Mouse (Mus musculus) hindbrain, embryonic 16.5 days (tissue): ENCODE measurements around the gene Pde4c. TPM values are rescaled to one million over a fixed set of nuclear protein-coding genes. Genes with fewer than 3 reads are reported as not detected.

Experiments used
- ATAC-seq: fragments of 200-750 bp; cut with Nextera tagmentation; 2 replicates; pipeline ENCODE4 v1.8.0; 2017; ENCODE audit warnings: moderate TSS enrichment, moderate library complexity
- H3K27ac ChIP-seq: fragments of 300-500 bp; sonication (generic); 2 replicates; pipeline ENCODE4 v1.5.1; 2014; ENCODE audit warnings: low read depth, mild to moderate bottlenecking, control low read depth, low read length, moderate library complexity
- H3K27me3 ChIP-seq: fragments of 300-500 bp; sonication (generic); replicated peaks from 2 replicates; pipeline ENCODE4 v1.6.1; 2014; ENCODE audit warnings: low read length; ENCODE audit not compliant: control insufficient read depth, insufficient read depth
- H3K36me3 ChIP-seq: fragments of 300-500 bp; sonication (generic); 2 replicates; pipeline ENCODE4 v1.6.1; 2014; ENCODE audit warnings: mild to moderate bottlenecking, low read length, moderate library complexity, mixed read lengths; ENCODE audit not compliant: control insufficient read depth, insufficient read depth
- H3K4me1 ChIP-seq: fragments of 300-500 bp; sonication (generic); 2 replicates; pipeline ENCODE4 v1.6.1; 2014; ENCODE audit warnings: low read depth, low read length; ENCODE audit not compliant: control insufficient read depth, insufficient read depth
- H3K4me2 ChIP-seq: fragments of 300-500 bp; sonication (generic); 2 replicates; pipeline ENCODE4 v1.6.1; 2014; ENCODE audit warnings: mild to moderate bottlenecking, low read length, control low read depth, moderate library complexity
- H3K4me3 ChIP-seq: fragments of 300-500 bp; sonication (generic); 2 replicates; pipeline ENCODE4 v1.5.1; 2014; ENCODE audit warnings: mild to moderate bottlenecking, low read length, control low read depth, moderate library complexity
- H3K9ac ChIP-seq: fragments of 300-500 bp; sonication (generic); 2 replicates; pipeline ENCODE4 v1.6.1; 2014; ENCODE audit warnings: low read depth, mild to moderate bottlenecking, control low read depth, low read length, moderate library complexity
- H3K9me3 ChIP-seq: fragments of 300-500 bp; sonication (generic); 2 replicates; pipeline ENCODE4 v1.6.1; 2014; ENCODE audit warnings: mild to moderate bottlenecking, low read length, moderate library complexity; ENCODE audit not compliant: control insufficient read depth
- WGBS: fragments of 180-500 bp; shearing (Covaris S2); extraction: QIAGEN DNeasy Blood & Tissue Kit; methylation state at CpG from one replicate; pipeline ENCODE4 v1.1.7; 2014; 5-methylcytosine and 5-hydroxymethylcytosine counted together
- polyA plus RNA-seq: library from polyadenylated mRNA; unstranded; fragments of >200 nt; fragmentation: Nextera tagmentation; extraction: Ambion mirVana; gene quantifications from 2 replicates; pipeline ENCODE4 v1.2.1, GENCODE M21; 2015

Pde4c gene
- polyA plus RNA-seq, 1 experiment from 2014 or later = 0.19 TPM

DNA sequence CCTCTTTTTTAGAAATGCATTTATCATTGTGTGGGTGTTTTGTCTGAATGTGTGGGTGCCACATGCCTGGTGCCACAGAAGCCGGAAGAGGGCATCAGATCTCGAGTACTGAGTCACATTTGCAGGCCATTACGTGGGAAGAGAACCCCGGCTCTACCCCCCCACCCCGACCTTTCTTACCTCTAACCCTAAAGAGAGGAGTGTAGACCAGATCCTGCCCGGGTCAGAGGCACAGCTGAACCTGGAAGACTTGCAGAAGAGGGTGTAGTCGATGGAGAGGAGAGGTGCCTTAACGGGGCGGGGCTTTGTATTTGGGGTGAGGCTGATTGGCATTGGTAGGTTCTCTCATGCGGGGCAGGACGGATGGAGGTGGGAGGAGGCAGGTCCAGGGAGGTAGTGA, 21.3 kb downstream of the Pde4c start:
- Histone ChIP-seq H3K27ac (no peak overlapping the region), H3K4me1 (peaks cover 13% of the 10 kb centered on the region), H3K4me3 (no peak overlapping the region; the same call in 1 of the 2 replicates), H3K9ac (no peak overlapping the region), H3K4me2 (no peak overlapping the region; the same call in 1 of the 2 replicates), H3K27me3 (peaks cover 37% of the 10 kb centered on the region), H3K36me3 (no peaks in the 10 kb centered on the region), H3K9me3 (no peaks in the 10 kb centered on the region)
- ATAC-seq = no peak
- 55% methylated on average over 11 of the region's 11 CpGs for WGBS

DNA sequence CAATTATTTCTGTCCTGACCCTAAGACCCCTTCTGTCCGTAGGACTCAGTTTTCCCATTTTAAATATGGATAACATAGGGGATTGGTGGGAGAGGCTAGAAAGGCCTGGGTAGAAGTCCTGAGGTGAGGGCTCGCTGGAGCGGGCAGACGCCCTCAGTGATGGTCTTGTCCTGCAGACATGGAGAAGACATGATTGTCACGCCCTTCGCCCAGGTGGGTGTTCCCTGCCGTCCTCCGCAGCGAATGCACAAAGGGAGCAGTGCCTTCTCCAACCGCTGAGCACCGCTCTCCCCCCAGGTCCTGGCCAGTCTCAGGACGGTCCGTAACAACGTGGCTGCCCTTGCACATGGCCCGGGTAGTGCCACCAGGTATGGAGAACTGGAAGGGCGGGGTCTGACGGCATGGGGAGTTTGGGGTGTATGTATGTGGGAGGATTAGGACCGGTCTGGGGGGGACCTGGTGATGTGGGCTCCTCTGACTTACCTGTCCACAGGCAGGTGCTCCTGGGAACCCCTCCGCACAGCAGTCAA, 22.2 kb downstream of the Pde4c start:
- no peak overlapping the region for H3K9ac ChIP-seq
- H3K4me1 ChIP-seq = peaks cover 13% of the 10 kb centered on the region
- no peaks in the 10 kb centered on the region for H3K9me3 ChIP-seq
- no peak overlapping the region for H3K4me2 ChIP-seq
- ATAC-seq = no peak
- no peak overlapping the region for H3K27ac ChIP-seq
- no peaks in the 10 kb centered on the region for H3K36me3 ChIP-seq
- H3K4me3 ChIP-seq = no peak overlapping the region
- 61% methylated on average over 17 of the region's 19 CpGs for WGBS
- H3K27me3 ChIP-seq = peaks cover 38% of the 10 kb centered on the region

DNA sequence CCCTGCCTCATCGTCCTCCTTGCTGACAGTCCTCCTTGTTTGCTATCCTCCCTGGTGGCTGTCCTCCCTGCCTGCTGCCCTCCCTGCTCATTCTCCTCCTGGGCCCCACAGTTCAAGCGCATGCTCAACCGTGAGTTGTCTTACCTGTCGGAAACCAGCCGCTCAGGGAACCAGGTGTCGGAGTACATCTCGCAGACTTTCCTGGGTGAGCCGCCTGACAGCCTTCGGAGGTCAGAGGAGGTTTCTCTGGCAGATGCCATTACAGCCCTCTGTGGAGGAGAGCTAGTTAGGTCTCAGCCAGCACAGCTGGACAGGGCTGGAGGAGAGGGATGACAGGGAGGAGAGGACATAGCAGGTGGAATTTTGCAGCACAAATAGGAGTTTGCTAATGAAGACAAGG, 23.2 kb downstream of the Pde4c start:
- 74% methylated on average over 9 of the region's 9 CpGs for WGBS
- ATAC-seq = no peak
- no peak overlapping the region for H3K9ac ChIP-seq

DNA sequence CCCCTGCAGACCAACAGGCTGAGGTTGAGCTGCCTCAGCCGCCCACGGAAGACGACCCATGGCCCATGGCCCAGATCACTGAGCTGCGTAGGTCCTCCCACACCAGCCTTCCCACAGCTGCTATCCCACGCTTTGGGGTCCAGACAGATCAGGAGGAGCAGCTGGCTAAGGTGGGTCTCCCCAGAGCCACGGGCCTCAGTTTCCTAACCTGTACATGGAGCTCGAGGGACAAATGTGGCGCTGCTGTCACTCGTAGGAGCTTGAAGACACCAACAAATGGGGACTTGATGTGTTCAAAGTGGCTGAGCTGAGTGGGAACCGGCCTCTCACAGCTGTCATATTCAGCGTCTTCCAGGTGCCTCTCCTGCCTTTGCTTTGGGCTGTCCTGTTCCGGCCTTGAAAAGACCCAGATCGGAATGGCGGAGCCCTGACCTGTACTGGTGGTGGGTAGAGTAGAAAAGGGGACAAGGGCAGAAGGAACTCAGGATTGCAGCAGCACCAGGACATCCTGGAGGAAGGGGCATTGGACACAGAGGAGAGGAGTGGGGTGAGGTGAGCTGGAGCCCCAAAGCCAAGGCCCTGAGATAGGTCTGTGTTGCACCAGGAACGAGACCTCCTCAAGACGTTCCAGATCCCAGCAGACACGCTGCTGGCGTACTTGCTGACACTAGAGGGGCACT, 23.8 kb downstream of the Pde4c start:
- Histone ChIP-seq H3K36me3 (no peaks in the 10 kb centered on the region), H3K4me3 (no peak overlapping the region), H3K27me3 (peaks cover 32% of the 10 kb centered on the region), H3K9me3 (no peaks in the 10 kb centered on the region), H3K9ac (no peak overlapping the region), H3K27ac (no peak overlapping the region), H3K4me1 (peaks cover 13% of the 10 kb centered on the region), H3K4me2 (no peak overlapping the region)
- ATAC-seq = no peak
- 84% methylated on average over 18 of the region's 18 CpGs for WGBS

More for the DNA sequence above, 23.2 kb downstream of the Pde4c start:
- H3K27me3 ChIP-seq = peaks cover 38% of the 10 kb centered on the region
- no peaks in the 10 kb centered on the region for H3K9me3 ChIP-seq
- H3K27ac ChIP-seq = no peak overlapping the region
- H3K4me2 ChIP-seq = no peak overlapping the region
- no peaks in the 10 kb centered on the region for H3K36me3 ChIP-seq
- H3K4me3 ChIP-seq = no peak overlapping the region
- peaks cover 13% of the 10 kb centered on the region for H3K4me1 ChIP-seq

DNA sequence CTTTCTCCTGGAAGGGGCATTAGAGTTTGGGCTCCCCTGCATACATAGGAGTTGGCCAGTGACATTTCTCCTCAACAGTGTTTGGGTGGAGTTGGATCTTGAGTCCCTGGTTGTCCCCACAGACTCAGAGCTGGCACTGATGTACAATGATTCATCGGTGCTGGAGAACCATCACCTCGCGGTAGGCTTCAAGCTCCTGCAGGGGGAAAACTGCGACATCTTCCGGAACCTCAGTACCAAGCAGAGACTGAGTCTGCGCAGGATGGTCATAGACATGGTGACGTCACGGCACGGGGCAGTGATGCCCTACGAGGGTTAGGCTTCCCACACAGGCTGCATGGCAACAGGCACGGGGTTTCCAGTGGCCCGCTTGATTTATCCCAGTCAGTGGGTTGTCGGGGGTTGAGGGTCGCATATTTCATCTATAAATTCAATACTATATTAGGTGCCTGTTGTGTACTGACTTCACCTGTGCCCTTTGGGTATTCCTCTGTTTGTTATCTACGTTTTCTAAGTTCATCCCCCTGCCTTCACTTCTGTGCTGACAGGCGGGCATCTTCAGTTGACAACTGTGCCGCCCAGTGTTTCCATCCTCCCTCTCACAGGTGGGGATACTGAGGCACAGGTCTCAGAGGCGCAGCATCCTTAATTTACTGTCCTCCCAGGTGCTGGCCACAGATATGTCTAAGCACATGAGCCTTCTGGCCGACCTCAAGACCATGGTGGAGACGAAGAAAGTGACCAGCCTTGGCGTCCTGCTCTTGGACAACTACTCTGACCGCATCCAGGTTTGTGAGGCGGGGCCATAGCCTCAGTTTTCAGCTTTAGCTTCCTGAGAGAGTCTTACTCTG, 25.0 kb downstream of the Pde4c start:
- H3K4me3 ChIP-seq = no peak overlapping the region
- H3K9ac ChIP-seq = no peak overlapping the region
- peaks cover 22% of the 10 kb centered on the region for H3K27me3 ChIP-seq
- H3K4me1 ChIP-seq = peaks cover 8% of the 10 kb centered on the region
- H3K9me3 ChIP-seq = no peaks in the 10 kb centered on the region
- WGBS = 87% methylated on average over 23 of the region's 23 CpGs
- H3K4me2 ChIP-seq = no peak overlapping the region
- no peak for ATAC-seq
- H3K27ac ChIP-seq = no peak overlapping the region
- H3K36me3 ChIP-seq = no peaks in the 10 kb centered on the region

DNA sequence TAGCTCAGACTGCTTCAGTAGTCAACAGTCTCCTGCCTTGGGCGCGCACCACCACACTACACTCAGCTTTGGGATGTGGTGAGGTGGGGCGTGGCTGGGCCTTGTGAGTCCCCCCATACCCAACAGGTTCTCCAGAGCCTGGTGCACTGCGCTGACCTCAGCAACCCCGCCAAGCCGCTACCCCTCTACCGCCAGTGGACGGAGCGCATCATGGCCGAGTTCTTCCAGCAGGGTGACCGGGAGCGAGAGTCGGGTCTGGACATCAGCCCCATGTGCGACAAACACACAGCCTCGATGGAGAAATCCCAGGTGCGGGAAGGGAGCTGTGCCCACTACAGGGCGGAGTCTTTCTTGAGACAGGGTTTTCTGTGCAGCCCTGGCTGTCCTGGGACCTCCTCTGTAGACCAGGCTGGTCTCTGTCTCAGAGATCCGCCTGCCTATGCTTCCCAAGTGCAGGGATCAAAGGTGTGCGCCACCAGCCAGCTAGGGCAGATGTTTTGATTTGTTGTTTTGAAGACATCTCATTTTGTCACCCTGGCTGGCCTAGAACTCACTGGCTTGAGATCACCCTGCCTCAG, 25.7 kb downstream of the Pde4c start:
- ATAC-seq = no peak
- no peak overlapping the region for H3K4me3 ChIP-seq
- no peaks in the 10 kb centered on the region for H3K36me3 ChIP-seq
- 85% methylated on average over 19 of the region's 19 CpGs for WGBS
- H3K4me2 ChIP-seq = no peak overlapping the region
- H3K27me3 ChIP-seq = peaks cover 15% of the 10 kb centered on the region
- H3K27ac ChIP-seq = no peak overlapping the region
- H3K9ac ChIP-seq = no peak overlapping the region
- H3K9me3 ChIP-seq = no peaks in the 10 kb centered on the region
- peaks cover 2% of the 10 kb centered on the region for H3K4me1 ChIP-seq

DNA sequence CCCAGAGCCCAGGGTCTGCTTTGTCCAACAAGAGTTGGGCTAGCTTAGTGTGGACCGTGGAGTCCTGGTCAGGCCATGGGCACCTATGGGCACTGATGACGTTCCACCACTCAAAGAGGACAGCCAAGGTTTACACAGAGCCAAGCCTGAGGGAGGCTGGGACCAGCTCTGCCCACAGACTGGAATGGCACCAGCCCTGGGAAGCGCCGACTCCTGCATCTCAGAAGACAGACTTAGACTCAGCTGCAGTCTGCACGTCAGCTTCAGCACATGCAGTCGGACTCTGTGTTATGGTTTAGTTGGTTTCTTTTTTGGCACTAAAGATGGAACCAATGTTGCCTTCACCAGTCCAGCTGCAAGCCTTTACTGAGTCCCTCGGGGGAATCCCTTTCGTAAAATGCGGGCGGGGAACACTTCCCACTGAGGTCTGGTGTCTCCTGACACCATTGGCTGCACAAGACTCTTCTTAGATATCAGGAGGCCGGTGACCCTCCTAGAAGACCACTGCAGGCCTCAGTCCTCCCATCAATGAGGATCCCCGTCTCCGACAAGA, 26.7 kb downstream of the Pde4c start:
- Histone ChIP-seq H3K4me2 (no peak overlapping the region), H3K9ac (no peak overlapping the region), H3K4me1 (no peaks in the 10 kb centered on the region; the same call in 1 of the 2 replicates), H3K27ac (no peak overlapping the region), H3K36me3 (no peaks in the 10 kb centered on the region), H3K9me3 (no peaks in the 10 kb centered on the region), H3K4me3 (no peak overlapping the region), H3K27me3 (peaks cover 10% of the 10 kb centered on the region)
- WGBS = 90% methylated on average over 13 of the region's 13 CpGs
- no peak for ATAC-seq

DNA sequence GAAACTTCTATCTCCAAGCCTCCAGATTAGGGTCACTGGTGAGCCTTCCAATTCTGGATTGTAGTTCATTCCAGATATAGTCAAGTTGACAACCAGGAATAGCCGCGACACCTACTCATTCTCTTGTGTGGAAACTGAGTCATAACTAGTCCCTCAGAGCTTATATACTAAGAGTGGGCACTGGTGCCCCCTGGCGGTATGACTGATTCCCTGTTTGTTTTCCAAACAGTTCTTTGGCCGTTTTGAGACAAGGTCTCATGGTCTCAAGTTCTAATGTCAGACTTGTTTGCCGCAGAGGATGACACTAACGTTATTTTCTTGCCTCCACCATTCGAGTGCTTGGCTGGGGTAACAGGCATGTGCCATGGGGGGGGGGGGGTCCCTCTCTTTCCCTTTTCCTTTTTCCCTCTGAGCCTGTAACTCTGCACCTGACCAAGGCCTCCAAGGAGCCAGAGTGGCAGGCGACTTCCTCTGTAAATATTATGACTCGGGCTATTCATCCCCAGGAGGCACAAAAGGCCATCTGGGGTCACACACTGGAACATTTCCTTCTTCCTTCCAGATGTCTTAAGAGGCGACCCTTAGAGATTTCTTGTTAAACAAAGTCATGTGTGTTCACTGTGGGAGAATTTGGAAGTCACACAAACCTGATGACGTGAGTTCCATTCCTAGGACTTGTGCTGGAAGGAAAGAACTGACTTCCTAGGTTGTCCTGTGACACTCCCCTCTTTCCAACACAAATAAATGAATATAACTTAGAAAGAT, 28.7 kb downstream of the Pde4c start:
- Histone ChIP-seq H3K27me3 (peaks cover 2% of the 10 kb centered on the region; the same call in 1 of the 2 replicates), H3K9me3 (no peaks in the 10 kb centered on the region), H3K36me3 (peaks cover 10% of the 10 kb centered on the region), H3K9ac (no peak overlapping the region), H3K27ac (no peak overlapping the region), H3K4me1 (peaks cover 17% of the 10 kb centered on the region), H3K4me3 (no peak overlapping the region), H3K4me2 (no peak overlapping the region)
- no peak for ATAC-seq
- 36% methylated on average over 11 of the region's 11 CpGs for WGBS
